Mouse (Mus musculus): Measurements from ENCODE around the gene Anks1b.

The Anks1b gene

GRCm38 (mm10) chr10:90724931-90725330, 851.6 kb downstream of the Anks1b start:
- no peak for DNase-seq (ENCODE audit: low read depth, low spot score)

- peak; percentile 75 for DNase-seq (ENCODE audit: low read depth, low spot score)
These were observed 855.4 kb downstream of the Anks1b start for GRCm38 (mm10) chr10:90728401-90729358.

GRCm38 (mm10) chr10:90729527-90729926, 856.2 kb downstream of the Anks1b start:
- no peak for DNase-seq (ENCODE audit: low read depth, low spot score)

- DNase-seq (ENCODE audit: low read depth, low spot score), result no peak
These were observed 859.5 kb downstream of the Anks1b start for GRCm38 (mm10) chr10:90732823-90733222.

GRCm38 (mm10) chr10:90733632-90734031, 860.3 kb downstream of the Anks1b start:
- peak; percentile 20 for DNase-seq (ENCODE audit: low read depth, low spot score)

- no peak for DNase-seq (ENCODE audit: low read depth, low spot score)
These were observed 865.2 kb downstream of the Anks1b start for GRCm38 (mm10) chr10:90738475-90738874.

- DNase-seq (ENCODE audit: low read depth, low spot score), result no peak
These were observed 867.6 kb downstream of the Anks1b start for GRCm38 (mm10) chr10:90740956-90741355.

- no peak for DNase-seq (ENCODE audit: low read depth, low spot score)
These were observed 878.6 kb downstream of the Anks1b start for GRCm38 (mm10) chr10:90751889-90752288.

GRCm38 (mm10) chr10:90753106-90753505, 879.8 kb downstream of the Anks1b start:
- no peak for DNase-seq (ENCODE audit: low read depth, low spot score)

- no peak for DNase-seq (ENCODE audit: low read depth, low spot score)
These were observed 884.5 kb downstream of the Anks1b start for GRCm38 (mm10) chr10:90757773-90758172.

GRCm38 (mm10) chr10:90759929-90760328, 886.6 kb downstream of the Anks1b start:
- DNase-seq (ENCODE audit: low read depth, low spot score), result no peak

GRCm38 (mm10) chr10:90766261-90766660, 893.0 kb downstream of the Anks1b start:
- no peak for DNase-seq (ENCODE audit: low read depth, low spot score)

GRCm38 (mm10) chr10:90770403-90770955, 897.2 kb downstream of the Anks1b start:
- no peak for DNase-seq (ENCODE audit: low read depth, low spot score)

- DNase-seq (ENCODE audit: low read depth, low spot score), result no peak
These were observed 897.7 kb downstream of the Anks1b start for GRCm38 (mm10) chr10:90771046-90771445.

GRCm38 (mm10) chr10:90771471-90772226, 898.3 kb downstream of the Anks1b start:
- peak; percentile 31 for DNase-seq (ENCODE audit: low read depth, low spot score)

GRCm38 (mm10) chr10:90779561-90780400, 906.5 kb downstream of the Anks1b start:
- no peak for DNase-seq (ENCODE audit: low read depth, low spot score)

- DNase-seq (ENCODE audit: low read depth, low spot score), result no peak
These were observed 911.8 kb downstream of the Anks1b start for GRCm38 (mm10) chr10:90784981-90785650.

GRCm38 (mm10) chr10:90785680-90786079, 912.4 kb downstream of the Anks1b start:
- no peak for DNase-seq (ENCODE audit: low read depth, low spot score)

GRCm38 (mm10) chr10:90803112-90803511, 929.8 kb downstream of the Anks1b start:
- no peak for DNase-seq (ENCODE audit: low read depth, low spot score)

GRCm38 (mm10) chr10:90804602-90805095, 931.3 kb downstream of the Anks1b start:
- DNase-seq (ENCODE audit: low read depth, low spot score), result no peak
